Mouse (Mus musculus) G1E (cell line): ENCODE results near the gene Dmrt1.

Experiments used
- CTCF ChIP-seq: IDR thresholded peaks from 2 replicates; pipeline ENCODE4 v1.5.1; 2012; ENCODE audit warnings: low read depth, low read length, inconsistent platforms, mixed read lengths
- GATA1 ChIP-seq: IDR thresholded peaks from 2 replicates; pipeline ENCODE4 v1.6.1; 2012; ENCODE audit warnings: borderline replicate concordance, low read length, inconsistent platforms, mixed read lengths

- TF ChIP-seq CTCF (no peak), GATA1 (no peak)
Observed at GRCm38 (mm10) chr19:25578358-25578757, 72.9 kb downstream of the Dmrt1 start.
